Mouse (Mus musculus): ENCODE results near the gene Trappc2l.
A peak's percentile ranks its signal among the peaks of the same experiment; 100 is the strongest.

The Trappc2l gene

DNA sequence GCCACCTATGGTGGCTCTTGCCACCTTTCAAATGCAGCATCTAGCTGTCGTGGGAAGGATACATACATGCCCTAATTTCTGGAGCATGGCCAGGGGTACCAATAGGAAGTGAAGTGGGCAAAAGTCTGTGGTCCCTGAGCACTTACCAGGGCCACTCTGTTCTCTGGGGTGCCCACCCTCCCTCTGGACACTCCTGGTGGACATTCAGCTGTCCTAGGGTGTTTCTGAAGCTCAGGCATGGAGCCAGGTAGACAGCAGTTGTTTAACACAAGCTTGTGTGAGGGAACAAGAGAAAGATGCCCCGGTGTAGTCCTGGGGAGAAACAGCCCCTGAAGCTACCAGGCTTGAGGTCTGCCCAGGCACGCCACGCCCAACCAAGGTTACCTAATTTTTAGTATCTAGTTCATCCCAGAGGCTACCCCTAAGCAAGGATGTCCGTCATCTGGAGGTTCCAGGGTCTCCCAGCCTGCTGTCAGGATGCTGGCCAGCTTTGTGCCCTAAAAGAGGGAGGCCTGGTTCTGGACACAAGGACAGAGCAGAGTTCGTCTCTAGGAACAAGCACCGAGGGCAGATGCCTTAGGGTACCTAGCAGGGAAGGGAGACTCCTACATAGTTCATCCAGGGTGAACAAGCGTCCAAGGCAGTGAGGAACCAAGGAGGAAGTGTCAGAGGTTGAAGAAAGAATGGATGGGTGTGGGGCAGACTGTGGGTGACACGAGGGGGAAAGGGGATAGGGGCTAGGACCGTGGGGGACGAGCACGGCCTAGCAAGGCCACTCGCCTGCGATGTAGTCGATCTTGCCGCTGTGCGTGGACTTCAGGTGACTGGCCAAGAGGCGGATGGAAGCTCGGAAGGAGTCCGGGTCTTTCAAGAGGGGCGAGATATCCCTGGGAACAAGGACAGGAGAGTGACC, 35.4 kb upstream of the Trappc2l start:
- H3K4me1 ChIP-seq (replicated peaks; ENCODE audit: low read depth, low read length) = peaks cover 92% of the 10 kb centered on the region
- H3K27me3 ChIP-seq (ENCODE audit: insufficient read depth, low read length) = no peaks in the 10 kb centered on the region
- peak overlapping the region; percentile 96 for H3K4me3 ChIP-seq (replicated peaks; ENCODE audit: low read length)
- peaks cover 47% of the 10 kb centered on the region for H3K36me3 ChIP-seq (ENCODE audit: insufficient read depth, low read length)
- no peaks in the 10 kb centered on the region for H3K9me3 ChIP-seq (ENCODE audit: low read length)
- TF ChIP-seq POU5F1 (IDR thresholded peaks at IDR 0.05; ENCODE audit: borderline replicate concordance, low read length) (no peak), NANOG (IDR thresholded peaks at IDR 0.05; ENCODE audit: borderline replicate concordance, low read length) (no peak), CTCF (conservative IDR thresholded peaks at IDR 0.05; ENCODE audit: low read length) (no peak)

DNA sequence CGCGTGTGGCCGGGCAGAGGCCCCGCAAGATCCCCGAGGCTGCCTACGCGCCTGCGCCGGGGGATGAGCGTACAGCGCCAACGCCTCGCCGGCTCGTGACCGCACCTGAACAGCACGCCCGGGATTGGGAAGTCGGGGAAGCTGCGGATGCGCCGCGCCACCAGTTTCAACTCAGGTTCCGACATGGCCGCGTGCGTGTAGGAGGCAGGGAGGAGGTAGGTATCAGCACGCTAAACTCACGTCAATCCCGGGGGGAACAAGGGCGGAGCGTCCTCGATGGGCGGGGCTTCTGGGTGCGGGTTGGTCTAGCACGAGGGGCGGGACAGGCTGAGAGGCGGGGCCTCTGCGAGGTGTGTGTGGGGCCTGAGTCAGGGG, 34.8 kb upstream of the Trappc2l start, which contains the start of gene Aprt:
TSS of gene Aprt (minus strand) at position 262 of the 375 bp plus-strand sequence.
- no peak for TF ChIP-seq NANOG (IDR thresholded peaks at IDR 0.05; ENCODE audit: borderline replicate concordance, low read length)
- TF ChIP-seq POU5F1 (IDR thresholded peaks at IDR 0.05; ENCODE audit: borderline replicate concordance, low read length) = no peak
- TF ChIP-seq CTCF (conservative IDR thresholded peaks at IDR 0.05; ENCODE audit: low read length) = no peak
- Histone ChIP-seq H3K27me3 (ENCODE audit: insufficient read depth, low read length) (no peaks in the 10 kb centered on the region), H3K36me3 (ENCODE audit: insufficient read depth, low read length) (peaks cover 41% of the 10 kb centered on the region), H3K4me3 (replicated peaks; ENCODE audit: low read length) (peak within 1 kb of the TSS; percentile 96), H3K4me1 (replicated peaks; ENCODE audit: low read depth, low read length) (peaks cover 91% of the 10 kb centered on the region), H3K9me3 (ENCODE audit: low read length) (no peaks in the 10 kb centered on the region)

DNA sequence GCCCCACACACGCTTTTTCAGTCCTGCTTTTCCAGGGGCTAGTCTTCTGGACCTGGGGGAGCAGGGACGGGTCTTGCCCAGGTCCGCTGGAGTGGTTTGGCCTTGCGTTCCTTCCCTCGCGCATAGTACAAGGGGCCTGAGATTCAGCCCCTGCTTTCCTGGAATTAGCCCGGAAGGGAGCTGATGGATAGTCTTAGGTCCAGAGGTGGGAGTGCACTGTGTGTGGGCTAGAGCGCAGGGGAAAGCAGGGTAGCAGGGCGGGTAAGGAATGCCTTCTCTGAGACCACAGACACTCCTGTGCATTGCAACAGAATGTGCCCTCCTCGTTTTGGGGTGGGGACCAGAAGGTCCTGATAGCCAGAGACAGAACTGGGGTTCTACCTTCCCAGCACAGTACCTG, 34.3 kb upstream of the Trappc2l start:
- Histone ChIP-seq H3K4me3 (replicated peaks; ENCODE audit: low read length) (peak overlapping the region; percentile 96), H3K9me3 (ENCODE audit: low read length) (no peaks in the 10 kb centered on the region), H3K27me3 (ENCODE audit: insufficient read depth, low read length) (no peaks in the 10 kb centered on the region), H3K36me3 (ENCODE audit: insufficient read depth, low read length) (peaks cover 36% of the 10 kb centered on the region), H3K4me1 (replicated peaks; ENCODE audit: low read depth, low read length) (peaks cover 87% of the 10 kb centered on the region)
- TF ChIP-seq CTCF (conservative IDR thresholded peaks at IDR 0.05; ENCODE audit: low read length) = no peak
- no peak for TF ChIP-seq NANOG (IDR thresholded peaks at IDR 0.05; ENCODE audit: borderline replicate concordance, low read length)
- no peak for TF ChIP-seq POU5F1 (IDR thresholded peaks at IDR 0.05; ENCODE audit: borderline replicate concordance, low read length)

DNA sequence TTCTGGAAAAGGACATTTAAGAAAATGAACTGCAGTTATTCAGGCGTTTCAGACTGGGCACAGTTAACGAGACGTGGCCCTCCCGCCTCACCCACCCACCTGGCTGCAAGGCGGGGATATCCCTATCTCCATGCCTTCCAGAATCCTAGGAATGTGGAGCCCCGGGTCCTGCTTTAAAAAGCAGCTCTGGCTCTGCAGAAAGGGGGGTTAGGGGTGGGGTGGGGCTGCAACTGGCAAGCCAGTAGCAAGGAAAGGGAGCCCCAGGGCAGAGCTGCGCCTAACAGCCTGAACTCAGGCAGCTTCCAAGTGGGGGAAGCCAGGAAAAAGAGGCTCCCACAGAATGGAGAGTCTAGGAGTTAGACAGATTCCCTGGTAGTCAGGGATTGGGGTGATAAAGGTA, 32.2 kb upstream of the Trappc2l start:
- no peak overlapping the region for H3K4me3 ChIP-seq (replicated peaks; ENCODE audit: low read length)
- H3K4me1 ChIP-seq (replicated peaks; ENCODE audit: low read depth, low read length) = peaks cover 79% of the 10 kb centered on the region
- no peaks in the 10 kb centered on the region for H3K9me3 ChIP-seq (ENCODE audit: low read length)
- no peak for TF ChIP-seq CTCF (conservative IDR thresholded peaks at IDR 0.05; ENCODE audit: low read length)
- TF ChIP-seq NANOG (IDR thresholded peaks at IDR 0.05; ENCODE audit: borderline replicate concordance, low read length) = no peak
- no peak for TF ChIP-seq POU5F1 (IDR thresholded peaks at IDR 0.05; ENCODE audit: borderline replicate concordance, low read length)
- 0 out of 2 replicates have a peak, but pooled peaks cover under 1% of the 10 kb centered on the region for H3K27me3 ChIP-seq (ENCODE audit: insufficient read depth, low read length)
- H3K36me3 ChIP-seq (ENCODE audit: insufficient read depth, low read length) = peaks cover 17% of the 10 kb centered on the region

DNA sequence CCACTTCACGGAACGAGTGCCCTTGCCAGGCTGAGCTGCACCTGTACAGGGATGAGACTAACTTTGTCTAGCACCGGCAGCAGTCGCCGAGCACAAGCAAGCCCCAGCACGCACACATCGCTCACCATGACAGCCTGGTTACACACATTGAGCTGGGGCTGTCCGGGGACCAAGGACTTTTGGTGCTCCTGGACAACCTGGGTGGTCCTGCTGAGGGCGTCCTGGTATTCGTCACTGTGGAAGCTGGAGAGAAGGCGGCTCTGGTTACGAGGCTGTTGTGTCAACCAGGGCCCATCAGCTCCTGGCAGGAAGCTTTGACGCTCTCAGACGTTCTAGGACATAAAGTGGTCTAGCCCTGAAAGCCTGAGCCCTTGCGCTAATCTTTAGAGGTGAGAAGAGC, 30.5 kb upstream of the Trappc2l start:
- Histone ChIP-seq H3K4me1 (replicated peaks; ENCODE audit: low read depth, low read length) (peaks cover 75% of the 10 kb centered on the region), H3K36me3 (ENCODE audit: insufficient read depth, low read length) (no peaks in the 10 kb centered on the region), H3K4me3 (replicated peaks; ENCODE audit: low read length) (no peak overlapping the region), H3K27me3 (ENCODE audit: insufficient read depth, low read length) (0 out of 2 replicates have a peak, but pooled peaks cover 3% of the 10 kb centered on the region), H3K9me3 (ENCODE audit: low read length) (no peaks in the 10 kb centered on the region)
- no peak for TF ChIP-seq POU5F1 (IDR thresholded peaks at IDR 0.05; ENCODE audit: borderline replicate concordance, low read length)
- TF ChIP-seq NANOG (IDR thresholded peaks at IDR 0.05; ENCODE audit: borderline replicate concordance, low read length) = no peak
- no peak for TF ChIP-seq CTCF (conservative IDR thresholded peaks at IDR 0.05; ENCODE audit: low read length)

DNA sequence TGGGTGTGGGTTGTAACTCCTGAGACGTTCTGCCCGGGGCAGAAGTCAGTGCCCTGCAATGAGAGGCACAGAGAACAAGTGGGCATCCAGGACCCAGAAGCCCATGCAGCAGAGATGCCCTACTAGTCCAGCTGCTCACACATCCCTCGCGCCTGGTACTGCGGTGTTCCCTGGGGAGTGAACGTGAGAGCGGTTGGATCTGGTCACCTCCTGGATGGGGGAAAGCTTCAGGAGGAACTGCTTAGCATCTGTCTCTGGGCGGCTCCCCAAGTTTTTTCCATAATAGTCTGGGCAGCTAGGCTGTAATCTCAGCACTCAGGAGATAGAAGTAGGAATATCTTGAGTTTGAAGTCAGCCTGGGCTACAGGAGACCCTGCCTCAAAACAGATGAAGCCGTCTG, 26.5 kb upstream of the Trappc2l start:
- H3K4me1 ChIP-seq (replicated peaks; ENCODE audit: low read depth, low read length) = peaks cover 62% of the 10 kb centered on the region
- 0 out of 2 replicates have a peak, but pooled peaks cover 3% of the 10 kb centered on the region for H3K27me3 ChIP-seq (ENCODE audit: insufficient read depth, low read length)
- H3K4me3 ChIP-seq (replicated peaks; ENCODE audit: low read length) = no peak overlapping the region
- H3K9me3 ChIP-seq (ENCODE audit: low read length) = no peaks in the 10 kb centered on the region
- TF ChIP-seq POU5F1 (IDR thresholded peaks at IDR 0.05; ENCODE audit: borderline replicate concordance, low read length) (no peak), CTCF (conservative IDR thresholded peaks at IDR 0.05; ENCODE audit: low read length) (no peak), NANOG (IDR thresholded peaks at IDR 0.05; ENCODE audit: borderline replicate concordance, low read length) (no peak)
- H3K36me3 ChIP-seq (ENCODE audit: insufficient read depth, low read length) = no peaks in the 10 kb centered on the region

DNA sequence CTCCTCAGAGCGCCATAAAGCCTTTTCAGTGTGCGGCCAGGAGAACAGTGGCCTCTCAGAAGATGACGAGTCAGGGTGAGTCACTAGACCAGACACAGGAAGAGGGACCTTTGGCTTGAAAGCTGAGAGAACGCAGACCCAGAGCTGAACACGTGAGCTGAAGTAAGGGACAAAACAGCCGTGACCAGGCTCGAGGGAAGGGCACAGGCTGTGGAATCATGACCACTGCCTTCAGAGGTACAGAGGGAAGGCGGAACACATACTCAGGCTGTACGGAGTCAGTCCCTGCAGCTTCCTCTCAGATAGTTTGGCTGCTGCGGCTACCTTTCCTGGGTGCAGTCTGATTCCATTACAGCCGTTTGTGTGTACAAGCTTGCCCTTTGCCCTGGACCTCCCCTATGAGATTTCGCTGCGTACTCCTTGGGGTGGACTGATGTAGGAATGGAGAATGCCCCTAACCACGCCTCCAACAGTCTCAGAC, 26.0 kb upstream of the Trappc2l start:
- Histone ChIP-seq H3K4me3 (replicated peaks; ENCODE audit: low read length) (no peak overlapping the region), H3K36me3 (ENCODE audit: insufficient read depth, low read length) (no peaks in the 10 kb centered on the region), H3K9me3 (ENCODE audit: low read length) (no peaks in the 10 kb centered on the region), H3K27me3 (ENCODE audit: insufficient read depth, low read length) (0 out of 2 replicates have a peak, but pooled peaks cover 3% of the 10 kb centered on the region), H3K4me1 (replicated peaks; ENCODE audit: low read depth, low read length) (peaks cover 57% of the 10 kb centered on the region)
- TF ChIP-seq NANOG (IDR thresholded peaks at IDR 0.05; ENCODE audit: borderline replicate concordance, low read length) (no peak), POU5F1 (IDR thresholded peaks at IDR 0.05; ENCODE audit: borderline replicate concordance, low read length) (no peak), CTCF (conservative IDR thresholded peaks at IDR 0.05; ENCODE audit: low read length) (no peak)

DNA sequence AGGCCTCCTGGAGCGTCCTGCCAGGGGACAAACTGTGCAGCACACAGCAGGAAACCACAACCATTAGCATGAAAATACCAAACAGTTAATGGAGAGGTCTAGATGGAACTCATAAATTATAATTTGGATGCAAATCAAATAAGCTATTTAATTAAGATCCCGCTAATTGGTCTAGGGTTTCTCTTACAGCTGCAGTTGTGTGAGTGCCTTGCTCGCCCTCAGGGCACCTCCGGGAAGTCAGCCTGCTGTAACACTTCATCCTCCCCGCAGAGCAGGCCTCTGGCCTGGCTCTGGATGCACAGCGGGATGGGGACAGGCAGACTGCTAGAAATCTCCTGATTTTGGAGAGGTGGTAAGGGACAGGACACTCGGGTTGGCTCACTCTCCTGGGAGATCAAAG, 25.3 kb upstream of the Trappc2l start:
- Histone ChIP-seq H3K36me3 (ENCODE audit: insufficient read depth, low read length) (no peaks in the 10 kb centered on the region), H3K9me3 (ENCODE audit: low read length) (no peaks in the 10 kb centered on the region), H3K27me3 (ENCODE audit: insufficient read depth, low read length) (0 out of 2 replicates have a peak, but pooled peaks cover 3% of the 10 kb centered on the region), H3K4me3 (replicated peaks; ENCODE audit: low read length) (no peak overlapping the region), H3K4me1 (replicated peaks; ENCODE audit: low read depth, low read length) (peaks cover 51% of the 10 kb centered on the region)
- TF ChIP-seq CTCF (conservative IDR thresholded peaks at IDR 0.05; ENCODE audit: low read length) = no peak
- no peak for TF ChIP-seq POU5F1 (IDR thresholded peaks at IDR 0.05; ENCODE audit: borderline replicate concordance, low read length)
- no peak for TF ChIP-seq NANOG (IDR thresholded peaks at IDR 0.05; ENCODE audit: borderline replicate concordance, low read length)
